ENCODE assay signal across 18 mouse cellular contexts in genomic region chr13:13862941-13863340, GRCm38 (mm10).
DNase-seq lines count a peak whose midpoint lies in the region; ATAC-seq lines count a peak whose summit lies in the region.
"Had no signal": no experiment of that assay in that cellular context is flagged by ENCODE, and none has a peak within 500 bp of the region (broad histone marks: within the 10 kb centered on the region; RNA-seq: fewer than 3 reads in every experiment).

No protein-coding gene starts in this region.

- no peak overlapping the region for H3K9ac ChIP-seq in lung, embryonic 15.5 days
- H3K9ac ChIP-seq in liver, embryonic 15.5 days: no peak overlapping the region
- H3K9ac ChIP-seq: embryonic facial prominence, embryonic 13.5 days; heart, embryonic 15.5 days; hindbrain, embryonic 13.5 days; neural tube, embryonic 13.5 days had no signal

- peak; percentile 5; the same call in 1 of the 2 replicates for ATAC-seq in lung, embryonic 15.5 days (ENCODE audit: borderline replicate concordance, extremely low read depth, low FRiP score, low TSS enrichment)
- peak; percentile 52; the same call in 1 of the 2 replicates for ATAC-seq in liver, embryonic 15.5 days (ENCODE audit: insufficient read depth)

- no peaks in the 10 kb centered on the region for H3K9me3 ChIP-seq in lung, embryonic 15.5 days
- no peaks in the 10 kb centered on the region for H3K9me3 ChIP-seq in liver, embryonic 15.5 days (replicated peaks)
- H3K9me3 ChIP-seq in heart, embryonic 10.5 days: no peaks in the 10 kb centered on the region
- H3K9me3 ChIP-seq: embryonic facial prominence, embryonic 13.5 days; heart, embryonic 15.5 days; hindbrain, embryonic 13.5 days had no signal

- no peak overlapping the region for H3K27ac ChIP-seq in lung, embryonic 15.5 days
- H3K27ac ChIP-seq in liver, embryonic 15.5 days (replicated peaks): no peak overlapping the region
- H3K27ac ChIP-seq in heart, embryonic 10.5 days: no peak overlapping the region
- H3K27ac ChIP-seq: embryonic facial prominence, embryonic 13.5 days; heart, embryonic 15.5 days; hindbrain, embryonic 13.5 days; left cerebral cortex, adult 2 months; neural tube, embryonic 13.5 days had no signal

- H3K27me3 ChIP-seq in lung, embryonic 15.5 days: no peaks in the 10 kb centered on the region
- H3K27me3 ChIP-seq in liver, embryonic 15.5 days: no peaks in the 10 kb centered on the region
- H3K27me3 ChIP-seq in heart, embryonic 10.5 days (ENCODE audit: insufficient read depth, poor library complexity, severe bottlenecking): no peaks in the 10 kb centered on the region
- H3K27me3 ChIP-seq: embryonic facial prominence, embryonic 13.5 days; heart, embryonic 15.5 days; hindbrain, embryonic 13.5 days; neural tube, embryonic 13.5 days had no signal

- no peak overlapping the region for H3K4me3 ChIP-seq in lung, embryonic 15.5 days
- no peak overlapping the region for H3K4me3 ChIP-seq in liver, embryonic 15.5 days (replicated peaks)
- no peak overlapping the region for H3K4me3 ChIP-seq in heart, embryonic 10.5 days
- H3K4me3 ChIP-seq: embryonic facial prominence, embryonic 13.5 days; heart, embryonic 15.5 days; hindbrain, embryonic 13.5 days; left cerebral cortex, adult 2 months; neural tube, embryonic 13.5 days had no signal

- H3K4me2 ChIP-seq in lung, embryonic 15.5 days: no peak overlapping the region
- H3K4me2 ChIP-seq in liver, embryonic 15.5 days: no peak overlapping the region
- H3K4me2 ChIP-seq: embryonic facial prominence, embryonic 13.5 days; heart, embryonic 15.5 days; hindbrain, embryonic 13.5 days; neural tube, embryonic 13.5 days had no signal

- no peak for DNase-seq in lung, postnatal 4 days
- DNase-seq in kidney, postnatal 10 days: peak; percentile 39
- DNase-seq in thymus, postnatal 0 days (ENCODE audit: low spot score): no peak
- DNase-seq in layer of hippocampus, postnatal 10 days (ENCODE audit: low spot score in 2 of 2): no peak
- DNase-seq in heart, embryonic 10.5 days (ENCODE audit: low spot score): no peak
- DNase-seq: adrenal gland, adult 2 months; cerebellum, adult 11-12 months; cerebellum, postnatal 36 days; lung, postnatal 10 days; right cerebral cortex, postnatal 4 days; thymus, postnatal 4 days had no signal

- no peaks in the 10 kb centered on the region for H3K4me1 ChIP-seq in lung, embryonic 15.5 days
- H3K4me1 ChIP-seq in liver, embryonic 15.5 days (replicated peaks): no peaks in the 10 kb centered on the region
- H3K4me1 ChIP-seq in heart, embryonic 10.5 days: no peaks in the 10 kb centered on the region
- H3K4me1 ChIP-seq: embryonic facial prominence, embryonic 13.5 days; heart, embryonic 15.5 days; hindbrain, embryonic 13.5 days; neural tube, embryonic 13.5 days had no signal

- H3K36me3 ChIP-seq in lung, embryonic 15.5 days: no peaks in the 10 kb centered on the region
- H3K36me3 ChIP-seq in liver, embryonic 15.5 days (replicated peaks): no peaks in the 10 kb centered on the region
- no peaks in the 10 kb centered on the region for H3K36me3 ChIP-seq in heart, embryonic 10.5 days
- H3K36me3 ChIP-seq: embryonic facial prominence, embryonic 13.5 days; heart, embryonic 15.5 days; hindbrain, embryonic 13.5 days; neural tube, embryonic 13.5 days had no signal

- 42% methylated on average over 6 of the region's 6 CpGs for WGBS in lung, embryonic 15.5 days
- WGBS in liver, embryonic 15.5 days (ENCODE audit: insufficient replicate concordance): 47% methylated on average over 6 of the region's 6 CpGs
- WGBS in heart, embryonic 10.5 days: 51% methylated on average over 6 of the region's 6 CpGs
